ENCODE assay signal across 22 mouse cellular contexts in genomic region chr8:101767588-101767987, GRCm38 (mm10).
"Had no signal": no experiment of that assay in that cellular context is flagged by ENCODE, and none has a peak within 500 bp of the region (broad histone marks: within the 10 kb centered on the region; RNA-seq: fewer than 3 reads in every experiment).

No protein-coding gene starts in this region.

- H3K27me3 ChIP-seq: limb, embryonic 12.5 days; limb, embryonic 15.5 days; midbrain, embryonic 13.5 days; stomach, embryonic 15.5 days had no signal

- H3K4me2 ChIP-seq: limb, embryonic 12.5 days; limb, embryonic 15.5 days; liver, embryonic 11.5 days; lung, embryonic 14.5 days; midbrain, embryonic 13.5 days; stomach, embryonic 15.5 days had no signal

- DNase-seq: kidney, adult 18-20 months; kidney, adult 9 months; kidney, postnatal 25 days; layer of hippocampus, adult 9-11 months; left cerebral cortex, postnatal 4 days; liver, postnatal 0 days; lung, embryonic 14.5 days; right cerebral cortex, postnatal 14 days; spleen, adult 18-20 months; thymus, adult 18-20 months; thymus, postnatal 36 days had no signal

- H3K4me3 ChIP-seq: layer of hippocampus, adult 2 months; limb, embryonic 12.5 days; limb, embryonic 15.5 days; midbrain, embryonic 13.5 days; stomach, embryonic 15.5 days had no signal

- H3K36me3 ChIP-seq: limb, embryonic 12.5 days; limb, embryonic 15.5 days; midbrain, embryonic 13.5 days; stomach, embryonic 15.5 days had no signal

- H3K9ac ChIP-seq: limb, embryonic 12.5 days; limb, embryonic 15.5 days; liver, embryonic 14.5 days; liver, postnatal 0 days; lung, embryonic 14.5 days; midbrain, embryonic 13.5 days; stomach, embryonic 15.5 days had no signal

- H3K4me1 ChIP-seq: midbrain, embryonic 13.5 days; stomach, embryonic 15.5 days had no signal

- ATAC-seq: liver, postnatal 0 days; lung, postnatal 0 days; midbrain, embryonic 13.5 days; midbrain, embryonic 16.5 days had no signal

- H3K9me3 ChIP-seq: limb, embryonic 12.5 days; limb, embryonic 15.5 days; midbrain, embryonic 13.5 days; stomach, embryonic 15.5 days had no signal

- H3K27ac ChIP-seq: kidney, postnatal 0 days; layer of hippocampus, adult 2 months; limb, embryonic 12.5 days; limb, embryonic 15.5 days; liver, embryonic 14.5 days; macrophage; midbrain, embryonic 13.5 days; stomach, embryonic 15.5 days had no signal
